Mouse (Mus musculus) embryo, embryonic 10 days (tissue): ENCODE data around the gene M6pr.

ENCODE experiments used
- DNase-seq: peaks from one replicate; pipeline ENCODE4 v3.0.0-alpha.2; 2015; ENCODE audit warnings: low spot score

The M6pr gene

GRCm38 (mm10) chr6:122308505-122309393 lies at the start of gene M6pr:
Gene M6pr, plus strand, starts transcription at chr6:122308720.
- peak; percentile 96 for DNase-seq

- no peak for DNase-seq
Measured at GRCm38 (mm10) chr6:122262543-122262942, 46.0 kb upstream of the M6pr start.

- no peak for DNase-seq
Measured at GRCm38 (mm10) chr6:122268561-122268960, 40.0 kb upstream of the M6pr start.

- DNase-seq = no peak
Measured at GRCm38 (mm10) chr6:122269170-122269569, 39.4 kb upstream of the M6pr start.

- DNase-seq = no peak
Measured at GRCm38 (mm10) chr6:122270152-122270551, 38.4 kb upstream of the M6pr start.

GRCm38 (mm10) chr6:122274546-122274945 lies 34.0 kb upstream of the M6pr start:
- no peak for DNase-seq

GRCm38 (mm10) chr6:122276565-122276964 lies 32.0 kb upstream of the M6pr start:
- DNase-seq = no peak

- no peak for DNase-seq
Measured at GRCm38 (mm10) chr6:122282782-122283181, 25.7 kb upstream of the M6pr start, which contains the start of gene Klrg1. Gene Klrg1, minus strand, starts transcription at chr6:122282882.

- no peak for DNase-seq
Measured at GRCm38 (mm10) chr6:122283429-122283828, 25.1 kb upstream of the M6pr start.

GRCm38 (mm10) chr6:122284304-122284703 lies 24.2 kb upstream of the M6pr start:
- DNase-seq = no peak

- no peak for DNase-seq
Measured at GRCm38 (mm10) chr6:122284823-122285222, 23.7 kb upstream of the M6pr start.

GRCm38 (mm10) chr6:122288263-122288662 lies 20.3 kb upstream of the M6pr start:
- DNase-seq = no peak

GRCm38 (mm10) chr6:122289313-122289712 lies 19.2 kb upstream of the M6pr start:
- DNase-seq = no peak

- DNase-seq = no peak
Measured at GRCm38 (mm10) chr6:122290253-122290652, 18.3 kb upstream of the M6pr start.

- no peak for DNase-seq
Measured at GRCm38 (mm10) chr6:122291264-122291663, 17.3 kb upstream of the M6pr start.

- no peak for DNase-seq
Measured at GRCm38 (mm10) chr6:122291735-122292134, 16.8 kb upstream of the M6pr start.

- DNase-seq = no peak
Measured at GRCm38 (mm10) chr6:122292184-122292583, 16.3 kb upstream of the M6pr start.

- DNase-seq = no peak
Measured at GRCm38 (mm10) chr6:122293121-122293520, 15.4 kb upstream of the M6pr start.

GRCm38 (mm10) chr6:122293796-122294195 lies 14.7 kb upstream of the M6pr start:
- no peak for DNase-seq

- DNase-seq = no peak
Measured at GRCm38 (mm10) chr6:122294290-122294689, 14.2 kb upstream of the M6pr start.

GRCm38 (mm10) chr6:122295242-122295641 lies 13.3 kb upstream of the M6pr start:
- no peak for DNase-seq

GRCm38 (mm10) chr6:122296918-122297278 lies 11.6 kb upstream of the M6pr start:
- DNase-seq = no peak

- peak; percentile 63 for DNase-seq
Measured at GRCm38 (mm10) chr6:122297279-122298222, 11.0 kb upstream of the M6pr start.
